Mouse (Mus musculus): ENCODE measurements around the gene 1700020L24Rik.

The 1700020L24Rik gene

DNA sequence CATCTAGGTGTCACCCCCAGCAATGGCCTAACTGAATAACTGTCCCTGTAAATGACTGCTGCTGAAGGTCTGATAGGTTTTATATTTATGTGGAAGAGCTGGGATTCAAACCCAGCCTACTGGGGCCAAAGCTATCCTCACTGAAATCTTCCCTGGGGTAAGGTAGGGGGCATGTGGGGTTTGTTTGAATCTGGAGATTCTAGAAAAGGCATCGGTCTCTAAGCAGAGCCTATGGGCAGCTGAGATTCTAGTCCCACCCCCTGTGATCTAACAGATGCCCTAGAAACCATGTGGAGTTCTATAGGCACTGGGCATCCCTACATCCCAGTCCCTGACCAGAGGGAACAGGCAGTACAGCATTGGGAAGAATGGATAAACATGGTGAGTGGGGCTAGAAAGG lies at the start of gene 1700020L24Rik:
TSS of gene 1700020L24Rik (plus strand) at position 301 of the 400 bp plus-strand sequence.
- DNase-seq (ENCODE audit: low spot score in 2 of 2), result no peak

DNA sequence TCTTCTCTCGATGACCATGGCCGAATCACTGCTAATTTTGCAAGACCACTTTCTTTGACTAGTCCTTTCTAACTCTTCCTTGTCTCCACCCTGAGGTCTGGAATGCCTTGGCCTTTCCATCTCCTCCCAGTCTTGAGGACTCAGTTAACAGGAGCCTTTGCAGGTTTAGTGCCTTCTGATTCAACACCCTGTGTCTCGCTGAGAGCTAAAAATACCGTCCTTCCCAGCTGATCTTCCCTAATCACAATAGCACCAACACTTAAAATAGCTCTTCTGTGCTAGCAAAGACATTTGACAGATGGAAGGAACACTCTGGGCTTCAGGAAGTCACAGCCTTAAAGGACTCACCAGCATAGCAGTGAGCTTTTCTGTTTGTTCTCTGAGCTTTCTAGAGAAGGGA lies 44.4 kb upstream of the 1700020L24Rik start:
- no peak for DNase-seq (ENCODE audit: low spot score in 2 of 2)

- no peak for DNase-seq (ENCODE audit: low spot score in 2 of 2)
Observed at GRCm38 (mm10) chr11:83394802-83395439, 42.6 kb upstream of the 1700020L24Rik start.

DNA sequence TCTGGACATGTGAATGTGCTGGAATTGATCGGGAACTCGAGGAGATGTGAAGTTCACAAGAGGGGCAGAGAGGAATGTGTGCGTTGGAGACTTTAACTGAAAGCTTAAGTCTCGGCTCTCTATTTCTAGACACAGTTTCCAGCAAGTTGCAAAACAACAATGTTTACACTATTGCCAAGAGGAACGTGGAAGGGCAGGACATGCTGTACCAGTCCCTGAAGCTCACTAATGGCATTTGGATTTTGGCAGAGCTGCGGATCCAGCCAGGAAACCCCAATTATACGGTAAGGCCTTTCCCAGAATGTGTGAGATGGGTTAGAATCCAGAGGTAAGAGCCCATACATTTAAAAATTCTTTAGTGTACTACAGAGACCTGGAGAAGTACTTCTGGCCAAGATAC lies 39.9 kb upstream of the 1700020L24Rik start:
- DNase-seq (ENCODE audit: low spot score in 2 of 2), result no peak

DNA sequence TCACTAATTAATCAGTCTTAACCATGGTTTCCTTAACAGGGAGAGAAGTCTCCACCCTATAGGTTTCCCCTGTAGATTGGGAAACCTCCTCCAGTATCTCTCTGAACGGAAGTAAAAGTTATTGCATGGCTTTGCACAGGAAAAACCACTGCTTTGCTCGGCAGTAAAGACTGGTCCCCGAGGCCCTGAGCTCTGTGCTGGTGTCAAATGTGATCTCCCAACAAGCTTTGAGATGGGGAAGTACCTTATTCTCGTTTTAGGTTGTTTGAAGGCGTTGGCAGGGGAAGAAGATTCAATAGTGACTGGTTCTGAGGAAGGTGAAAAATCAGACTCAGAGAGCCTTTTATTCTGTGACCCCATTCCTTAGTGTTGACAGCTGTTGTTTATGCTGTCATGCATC lies 38.8 kb upstream of the 1700020L24Rik start:
- DNase-seq (ENCODE audit: low spot score in 2 of 2), result no peak

GRCm38 (mm10) chr11:83403787-83404186 lies 33.7 kb upstream of the 1700020L24Rik start:
- DNase-seq (ENCODE audit: low spot score in 2 of 2), result no peak

DNA sequence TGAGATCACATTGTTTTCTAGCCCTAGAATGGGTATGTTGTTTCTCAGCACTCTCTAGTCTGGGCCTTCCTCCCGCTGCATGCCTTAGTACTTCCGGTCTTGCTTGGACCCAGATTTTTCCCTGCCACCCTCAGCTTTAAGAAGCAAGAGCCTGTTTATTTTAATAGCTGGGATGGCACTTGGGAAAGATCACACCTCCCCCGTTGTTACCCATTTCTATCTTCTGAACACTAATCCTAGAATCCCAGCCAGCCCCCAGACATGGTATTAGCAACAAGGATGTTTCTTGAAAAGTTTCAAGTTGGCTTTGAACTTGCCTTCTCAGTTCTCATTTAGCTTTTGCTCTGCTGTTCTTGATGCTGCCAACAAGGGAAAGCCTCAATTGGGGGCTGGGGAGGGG lies 31.1 kb upstream of the 1700020L24Rik start:
- DNase-seq (ENCODE audit: low spot score in 2 of 2), result no peak

GRCm38 (mm10) chr11:83408242-83408641 lies 29.2 kb upstream of the 1700020L24Rik start:
- no peak for DNase-seq (ENCODE audit: low spot score in 2 of 2)

GRCm38 (mm10) chr11:83409087-83409754 lies 28.3 kb upstream of the 1700020L24Rik start, which contains the start of gene Rasl10b:
Gene Rasl10b, plus strand, starts transcription at chr11:83409137.
- DNase-seq (ENCODE audit: low spot score in 2 of 2), result no peak

DNA sequence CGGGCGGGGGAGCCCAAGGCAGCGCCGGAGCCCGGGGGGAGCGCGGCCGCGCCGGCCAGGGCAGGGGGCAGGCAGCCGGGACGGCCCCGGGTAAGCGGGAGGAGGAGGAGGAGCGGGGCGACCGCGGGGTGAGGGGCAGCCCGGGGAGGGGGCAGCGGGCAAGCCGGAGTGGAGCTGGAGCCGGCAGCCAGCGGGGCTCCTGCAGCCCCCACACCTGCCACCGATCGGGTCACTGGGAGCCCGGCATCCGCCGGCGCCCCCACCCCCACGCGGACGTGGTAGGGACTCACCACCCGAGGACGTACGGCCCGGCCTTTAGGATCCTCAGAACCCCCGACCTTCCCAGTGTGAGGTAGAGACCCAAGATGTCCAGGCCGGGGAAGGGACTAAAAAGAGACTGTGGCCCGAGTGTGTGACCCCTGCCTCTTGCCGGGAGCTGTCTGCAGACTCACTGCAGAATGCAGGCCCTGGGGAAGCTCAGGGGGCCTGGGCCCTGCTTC lies 27.6 kb upstream of the 1700020L24Rik start:
- no peak for DNase-seq (ENCODE audit: low spot score in 2 of 2)

GRCm38 (mm10) chr11:83410510-83410909 lies 27.0 kb upstream of the 1700020L24Rik start:
- DNase-seq (ENCODE audit: low spot score in 2 of 2), result no peak

- no peak for DNase-seq (ENCODE audit: low spot score in 2 of 2)
Observed at GRCm38 (mm10) chr11:83417080-83417479, 20.4 kb upstream of the 1700020L24Rik start.

DNA sequence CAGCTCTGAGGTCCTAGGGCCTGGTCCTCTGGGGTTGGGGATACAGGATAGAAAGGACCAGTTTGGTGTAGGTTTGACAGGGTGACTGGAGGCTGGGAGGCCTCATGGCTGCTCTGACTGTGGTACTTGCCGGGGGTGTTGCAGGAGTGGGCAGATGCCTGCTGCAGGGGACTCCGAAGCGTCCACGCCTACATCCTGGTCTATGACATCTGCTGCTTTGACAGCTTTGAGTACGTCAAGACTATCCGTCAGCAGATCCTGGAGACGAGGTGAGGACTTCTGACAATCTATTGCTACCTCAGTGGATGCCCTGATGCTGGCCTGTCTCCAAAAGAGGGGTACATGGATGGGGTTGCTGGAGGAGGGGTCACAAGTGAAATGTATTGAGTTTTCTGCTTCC lies 19.8 kb upstream of the 1700020L24Rik start:
- DNase-seq (ENCODE audit: low spot score in 2 of 2), result no peak

GRCm38 (mm10) chr11:83418566-83418965 lies 18.9 kb upstream of the 1700020L24Rik start:
- peak; percentile 58 to 59 for DNase-seq (ENCODE audit: low spot score in 2 of 2)

DNA sequence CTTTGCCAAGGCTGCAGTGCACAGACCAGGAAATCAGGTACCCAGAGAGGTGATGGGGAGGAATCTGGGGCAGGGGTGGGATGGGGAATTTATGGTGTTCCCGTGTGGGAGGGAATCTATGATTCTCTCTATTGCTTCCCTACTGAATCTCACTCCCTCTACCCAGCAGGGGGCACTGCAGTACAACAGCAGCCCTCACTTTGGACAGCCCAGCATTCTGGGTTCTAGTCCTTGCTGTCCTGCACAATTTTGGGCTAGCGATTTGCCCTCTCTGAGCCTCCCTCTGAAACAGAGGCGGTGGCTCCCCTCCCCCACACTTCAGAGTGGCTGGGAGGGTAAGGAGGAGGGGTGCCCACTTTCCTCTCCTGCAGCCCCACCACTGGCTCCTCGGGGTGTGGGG lies 17.1 kb upstream of the 1700020L24Rik start:
- no peak for DNase-seq (ENCODE audit: low spot score in 2 of 2)

DNA sequence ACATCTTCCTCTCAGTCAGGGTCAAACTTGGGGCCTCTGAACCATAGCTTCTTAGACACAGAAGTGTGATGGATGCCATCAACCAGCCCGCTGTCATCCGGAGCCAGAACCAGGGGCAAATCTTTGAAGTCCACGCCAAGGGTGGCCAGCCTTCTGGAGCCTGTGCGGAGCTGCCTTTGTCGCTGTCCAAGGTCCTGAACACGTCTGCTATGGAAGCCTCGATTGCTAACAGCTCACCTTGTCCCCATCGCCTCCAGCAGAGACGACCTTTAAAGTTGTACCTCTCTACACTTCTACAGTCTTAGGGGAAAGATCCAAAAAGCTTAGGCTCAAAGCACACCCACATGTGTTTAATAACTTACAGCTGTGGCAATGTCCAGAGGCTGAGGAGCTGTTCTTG lies 16.2 kb upstream of the 1700020L24Rik start:
- no peak for DNase-seq (ENCODE audit: low spot score in 2 of 2)

- DNase-seq (ENCODE audit: low spot score in 2 of 2), result peak in 1 of 2 experiments; percentile 77
Observed at GRCm38 (mm10) chr11:83424681-83425080, 12.8 kb upstream of the 1700020L24Rik start.

GRCm38 (mm10) chr11:83426964-83427363 lies 10.5 kb upstream of the 1700020L24Rik start:
- DNase-seq (ENCODE audit: low spot score in 2 of 2), result no peak

GRCm38 (mm10) chr11:83429355-83429754 lies 8.1 kb upstream of the 1700020L24Rik start, which contains the start of gene Gas2l2:
Gene Gas2l2, minus strand, starts transcription at chr11:83429455.
- DNase-seq (ENCODE audit: low spot score in 2 of 2), result no peak

DNA sequence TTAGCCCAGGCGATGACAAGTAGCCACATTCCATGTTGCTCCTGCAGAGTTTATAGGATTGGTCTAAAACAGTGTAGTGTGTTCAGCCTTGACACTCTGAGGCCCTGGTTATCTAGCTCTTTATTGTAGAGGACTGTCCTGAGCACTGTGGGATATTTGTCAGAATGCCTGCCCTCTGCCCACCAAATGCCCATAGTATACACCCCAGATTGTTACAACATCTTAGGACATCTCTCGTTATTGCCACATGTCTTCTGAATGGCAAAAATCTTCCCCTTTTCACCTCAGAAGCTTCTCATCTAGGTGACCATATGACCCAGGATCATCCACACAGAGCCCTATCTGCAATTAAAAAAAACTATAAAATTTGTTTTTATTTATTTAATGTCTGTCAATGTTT lies 4.9 kb upstream of the 1700020L24Rik start:
- DNase-seq (ENCODE audit: low spot score in 2 of 2), result no peak

DNA sequence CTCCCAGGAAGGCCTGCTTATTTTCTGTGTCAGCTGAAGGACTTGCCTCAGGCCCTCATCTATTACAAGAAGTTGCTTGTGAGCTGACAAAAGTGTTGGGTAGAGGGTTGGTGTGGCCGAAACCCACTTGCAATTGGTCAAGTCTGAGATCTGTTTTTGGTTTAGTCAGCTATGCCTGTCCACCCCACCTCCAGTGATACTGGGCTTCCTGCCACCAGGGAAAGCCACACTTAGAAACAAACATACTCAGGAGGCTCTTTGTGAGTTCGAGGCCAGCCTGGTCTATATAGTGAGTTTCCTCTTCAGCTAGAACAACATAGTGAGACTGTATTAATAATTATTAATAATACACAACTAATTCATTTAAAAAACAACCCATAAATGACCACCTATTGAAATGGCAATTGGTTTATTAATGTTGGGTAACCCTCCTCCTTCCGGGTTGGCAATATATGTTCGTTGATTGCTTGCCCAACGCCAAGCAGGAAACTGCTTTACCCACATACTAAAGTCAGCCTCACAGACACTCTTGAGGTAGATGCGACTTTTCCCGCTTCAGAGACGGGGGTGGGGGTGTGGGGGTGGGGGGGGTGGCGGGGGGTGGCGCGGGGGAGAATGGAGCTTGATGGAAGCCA lies 2.1 kb downstream of the 1700020L24Rik start:
- no peak for DNase-seq (ENCODE audit: low spot score in 2 of 2)

Data from frontal cortex, postnatal 14 days (tissue).